In genomic region chr2:65116428-65117125, GRCm38 (mm10) we compare ENCODE assay signal across 18 mouse cellular contexts.
DNase-seq lines count a peak whose midpoint lies in the region; ATAC-seq and TF ChIP-seq lines count a peak whose summit lies in the region.
"Had no signal": no experiment of that assay in that cellular context is flagged by ENCODE, and none has a peak within 500 bp of the region (broad histone marks: within the 10 kb centered on the region; RNA-seq: fewer than 3 reads in every experiment).

No protein-coding gene starts in this region.

- H3K36me3 ChIP-seq in lung, embryonic 15.5 days: no peaks in the 10 kb centered on the region
- no peaks in the 10 kb centered on the region for H3K36me3 ChIP-seq in liver, embryonic 11.5 days (ENCODE audit: control insufficient read depth, insufficient read depth, low read length)
- H3K36me3 ChIP-seq in stomach, embryonic 15.5 days: no peaks in the 10 kb centered on the region
- no peaks in the 10 kb centered on the region for H3K36me3 ChIP-seq in forebrain, embryonic 13.5 days (ENCODE audit: poor library complexity, severe bottlenecking)
- H3K36me3 ChIP-seq: limb, embryonic 13.5 days; neural tube, embryonic 13.5 days had no signal

- no peak overlapping the region for H3K4me3 ChIP-seq in lung, embryonic 15.5 days
- no peak overlapping the region for H3K4me3 ChIP-seq in liver, embryonic 11.5 days (ENCODE audit: low read depth, low read length)
- no peak overlapping the region for H3K4me3 ChIP-seq in stomach, embryonic 15.5 days (replicated peaks)
- H3K4me3 ChIP-seq in left cerebral cortex, adult 2 months: no peak overlapping the region
- H3K4me3 ChIP-seq in forebrain, embryonic 13.5 days: no peak overlapping the region
- H3K4me3 ChIP-seq: limb, embryonic 13.5 days; neural tube, embryonic 13.5 days had no signal

- intact Hi-C loops in heart, postnatal 10 days (cut with DNase I): no loop called here
- intact Hi-C loops in left cerebral cortex, adult 2 months (cut with DNase I): no loop called here

- ATAC-seq in lung, embryonic 15.5 days (ENCODE audit: borderline replicate concordance, extremely low read depth, low FRiP score, low TSS enrichment): no peak
- peak; percentile 58 for ATAC-seq in liver, embryonic 11.5 days (replicated peaks; ENCODE audit: low FRiP score)
- peak; percentile 89 for ATAC-seq in stomach, embryonic 15.5 days (ENCODE audit: insufficient read depth, low FRiP score, low read depth)
- ATAC-seq in forebrain, embryonic 13.5 days: no peak
- ATAC-seq: CD4-positive, CD25-positive, alpha-beta regulatory T cell, adult 4 months; forebrain, embryonic 14.5 days had no signal

- WGBS in lung, embryonic 15.5 days: 56% methylated on average over 2 of the region's 2 CpGs
- 54% methylated on average over 2 of the region's 2 CpGs for WGBS in liver, embryonic 11.5 days
- 53% methylated on average over 2 of the region's 2 CpGs for WGBS in stomach, embryonic 15.5 days
- 88% methylated on average over 2 of the region's 2 CpGs for WGBS in forebrain, embryonic 13.5 days

- H3K27me3 ChIP-seq in lung, embryonic 15.5 days: no peaks in the 10 kb centered on the region
- H3K27me3 ChIP-seq in liver, embryonic 11.5 days (replicated peaks; ENCODE audit: control insufficient read depth, insufficient read depth, low read length): no peaks in the 10 kb centered on the region
- no peaks in the 10 kb centered on the region for H3K27me3 ChIP-seq in stomach, embryonic 15.5 days (replicated peaks)
- no peaks in the 10 kb centered on the region for H3K27me3 ChIP-seq in forebrain, embryonic 13.5 days
- H3K27me3 ChIP-seq: limb, embryonic 13.5 days; neural tube, embryonic 13.5 days had no signal

- TF ChIP-seq CTCF in left cerebral cortex, adult 2 months (IDR thresholded peaks at IDR 0.05): no peak

- no peak overlapping the region; the same call in 1 of the 2 replicates for H3K4me2 ChIP-seq in lung, embryonic 15.5 days
- H3K4me2 ChIP-seq in liver, embryonic 11.5 days: peak overlapping the region; percentile 19; the same call in 1 of the 2 replicates
- peak overlapping the region; percentile 5; the same call in 1 of the 2 replicates for H3K4me2 ChIP-seq in stomach, embryonic 15.5 days
- H3K4me2 ChIP-seq in forebrain, embryonic 13.5 days: no peak overlapping the region
- H3K4me2 ChIP-seq: hindbrain, embryonic 14.5 days; limb, embryonic 13.5 days; neural tube, embryonic 13.5 days had no signal

- H3K9ac ChIP-seq in lung, embryonic 15.5 days: no peak overlapping the region
- no peak overlapping the region for H3K9ac ChIP-seq in liver, embryonic 11.5 days (ENCODE audit: low read depth, low read length)
- H3K9ac ChIP-seq in stomach, embryonic 15.5 days: no peak overlapping the region
- H3K9ac ChIP-seq in forebrain, embryonic 13.5 days: no peak overlapping the region
- H3K9ac ChIP-seq: hindbrain, embryonic 14.5 days; limb, embryonic 13.5 days; neural tube, embryonic 13.5 days had no signal

- peaks cover 14% of the 10 kb centered on the region for H3K4me1 ChIP-seq in lung, embryonic 15.5 days
- H3K4me1 ChIP-seq in liver, embryonic 11.5 days (replicated peaks; ENCODE audit: control insufficient read depth, insufficient read depth, low read length): no peaks in the 10 kb centered on the region; the same call in 1 of the 2 replicates
- no peaks in the 10 kb centered on the region; the same call in 1 of the 2 replicates for H3K4me1 ChIP-seq in stomach, embryonic 15.5 days
- no peaks in the 10 kb centered on the region for H3K4me1 ChIP-seq in forebrain, embryonic 13.5 days
- H3K4me1 ChIP-seq: neural tube, embryonic 13.5 days had no signal

- H3K27ac ChIP-seq in lung, embryonic 15.5 days: peak overlapping the region; percentile 53
- no peak overlapping the region for H3K27ac ChIP-seq in liver, embryonic 11.5 days (ENCODE audit: low read depth, low read length)
- peak overlapping the region; percentile 54; the same call in 1 of the 2 replicates for H3K27ac ChIP-seq in stomach, embryonic 15.5 days
- H3K27ac ChIP-seq in left cerebral cortex, adult 2 months: no peak overlapping the region
- no peak overlapping the region for H3K27ac ChIP-seq in forebrain, embryonic 13.5 days
- H3K27ac ChIP-seq: hindbrain, embryonic 14.5 days; limb, embryonic 13.5 days; neural tube, embryonic 13.5 days had no signal

- H3K9me3 ChIP-seq in lung, embryonic 15.5 days: no peaks in the 10 kb centered on the region
- H3K9me3 ChIP-seq in liver, embryonic 11.5 days (ENCODE audit: control insufficient read depth, low read length): no peaks in the 10 kb centered on the region
- no peaks in the 10 kb centered on the region for H3K9me3 ChIP-seq in stomach, embryonic 15.5 days
- H3K9me3 ChIP-seq in forebrain, embryonic 13.5 days (replicated peaks): no peaks in the 10 kb centered on the region
- H3K9me3 ChIP-seq: limb, embryonic 13.5 days; neural tube, embryonic 13.5 days had no signal

- DNase-seq in lung, postnatal 36 days: no peak
- peak; percentile 84 for DNase-seq in kidney, adult 9 months
- DNase-seq in liver, embryonic 11.5 days (ENCODE audit: low spot score): no peak
- DNase-seq in heart, postnatal 10 days: no peak
- no peak for DNase-seq in left cerebral cortex, adult 2 months (ENCODE audit: extremely low spot score in 1 of 2, low spot score in 2 of 2)
- DNase-seq: adrenal gland, postnatal 10 days; cerebellum, adult 18-20 months; heart, adult 11 months; retina, postnatal 1 day; thymus, postnatal 36 days had no signal

Comparison
In these comparisons a context has a peak if more than half of its experiments do, and no peak if none do; other contexts are left out.
1. ATAC-seq: peak in liver, embryonic 11.5 days (single experiment) and stomach, embryonic 15.5 days (single experiment); none in lung, embryonic 15.5 days (single experiment) and forebrain, embryonic 13.5 days (single experiment).
2. H3K27ac ChIP-seq: peak in lung, embryonic 15.5 days (single experiment) and stomach, embryonic 15.5 days (single experiment); none in liver, embryonic 11.5 days (single experiment), left cerebral cortex, adult 2 months (single experiment) and forebrain, embryonic 13.5 days (single experiment).
3. H3K4me2 ChIP-seq: peak in liver, embryonic 11.5 days (single experiment) and stomach, embryonic 15.5 days (single experiment); none in lung, embryonic 15.5 days (single experiment) and forebrain, embryonic 13.5 days (single experiment).